Mouse (Mus musculus): ENCODE results near the gene Maml2.

Maml2 gene

GRCm38 (mm10) chr9:13612371-13612770 is 314.6 kb downstream of the Maml2 start:
- DNase-seq (ENCODE audit: low spot score in 2 of 2) = no peak

- no peak for DNase-seq (ENCODE audit: low spot score in 2 of 2)
These were observed 315.8 kb downstream of the Maml2 start for GRCm38 (mm10) chr9:13613325-13614268.

- no peak for DNase-seq (ENCODE audit: low spot score in 2 of 2)
These were observed 318.7 kb downstream of the Maml2 start for GRCm38 (mm10) chr9:13616383-13617009.

GRCm38 (mm10) chr9:13620794-13621193 is 323.0 kb downstream of the Maml2 start:
- no peak for DNase-seq (ENCODE audit: low spot score in 2 of 2)

GRCm38 (mm10) chr9:13621941-13622340 is 324.2 kb downstream of the Maml2 start:
- DNase-seq (ENCODE audit: low spot score in 2 of 2) = no peak

- no peak for DNase-seq (ENCODE audit: low spot score in 2 of 2)
These were observed 324.7 kb downstream of the Maml2 start for GRCm38 (mm10) chr9:13622426-13622825.

- DNase-seq (ENCODE audit: low spot score in 2 of 2) = no peak
These were observed 326.2 kb downstream of the Maml2 start for GRCm38 (mm10) chr9:13623892-13624422.

- DNase-seq (ENCODE audit: low spot score in 2 of 2) = no peak
These were observed 327.0 kb downstream of the Maml2 start for GRCm38 (mm10) chr9:13624780-13625179.

- DNase-seq (ENCODE audit: low spot score in 2 of 2) = no peak
These were observed 327.5 kb downstream of the Maml2 start for GRCm38 (mm10) chr9:13625215-13625614.

- DNase-seq (ENCODE audit: low spot score in 2 of 2) = no peak
These were observed 328.7 kb downstream of the Maml2 start for GRCm38 (mm10) chr9:13626480-13626879.

GRCm38 (mm10) chr9:13633371-13633770 is 335.6 kb downstream of the Maml2 start:
- DNase-seq (ENCODE audit: low spot score in 2 of 2) = no peak

- DNase-seq (ENCODE audit: low spot score in 2 of 2) = no peak
These were observed 341.9 kb downstream of the Maml2 start for GRCm38 (mm10) chr9:13639655-13640054.

GRCm38 (mm10) chr9:13645153-13645552 is 347.4 kb downstream of the Maml2 start:
- DNase-seq (ENCODE audit: low spot score in 2 of 2) = no peak

- DNase-seq (ENCODE audit: low spot score in 2 of 2) = no peak
These were observed 353.3 kb downstream of the Maml2 start for GRCm38 (mm10) chr9:13651065-13651464.

GRCm38 (mm10) chr9:13651828-13652227 is 354.1 kb downstream of the Maml2 start:
- DNase-seq (ENCODE audit: low spot score in 2 of 2) = no peak

- no peak for DNase-seq (ENCODE audit: low spot score in 2 of 2)
These were observed 354.7 kb downstream of the Maml2 start for GRCm38 (mm10) chr9:13652389-13652877.

- no peak for DNase-seq (ENCODE audit: low spot score in 2 of 2)
These were observed 355.2 kb downstream of the Maml2 start for GRCm38 (mm10) chr9:13652917-13653316.

- no peak for DNase-seq (ENCODE audit: low spot score in 2 of 2)
These were observed 364.2 kb downstream of the Maml2 start for GRCm38 (mm10) chr9:13661768-13662623.

- DNase-seq (ENCODE audit: low spot score in 2 of 2) = no peak
These were observed 367.8 kb downstream of the Maml2 start for GRCm38 (mm10) chr9:13665487-13665969.

GRCm38 (mm10) chr9:13667955-13668354 is 370.2 kb downstream of the Maml2 start:
- no peak for DNase-seq (ENCODE audit: low spot score in 2 of 2)

GRCm38 (mm10) chr9:13668742-13669141 is 371.0 kb downstream of the Maml2 start:
- no peak for DNase-seq (ENCODE audit: low spot score in 2 of 2)
